Mouse (Mus musculus): ENCODE data around the gene Slc51b.

GRCm38 (mm10) chr9:65371756-65372155 is 51.0 kb downstream of the Slc51b start:
- TF ChIP-seq USF1 (IDR thresholded peaks at IDR 0.05; ENCODE audit: low read depth) (no peak), POLR2A (IDR thresholded peaks at IDR 0.05; ENCODE audit: insufficient read length, low read depth) (no peak), POLR2AphosphoS2 (IDR thresholded peaks at IDR 0.05; ENCODE audit: insufficient read length, low read depth) (no peak), E2F4 (IDR thresholded peaks at IDR 0.05; ENCODE audit: insufficient read depth) (no peak), REST (IDR thresholded peaks at IDR 0.05; ENCODE audit: insufficient read depth, insufficient read length) (no peak), MAX (IDR thresholded peaks at IDR 0.05; ENCODE audit: low read depth) (no peak), CEBPB (IDR thresholded peaks at IDR 0.05; ENCODE audit: insufficient read depth, poor library complexity, severe bottlenecking) (no peak), MYOD1 (IDR thresholded peaks at IDR 0.05; ENCODE audit: control insufficient read depth in 1 of 3, insufficient read length in 2 of 3, low read depth in 2 of 3) (no peak), MYOG (IDR thresholded peaks at IDR 0.05; ENCODE audit: control insufficient read depth in 1 of 3, insufficient read depth in 1 of 3, insufficient read length in 2 of 3, low read depth in 2 of 3) (no peak), TCF3 (IDR thresholded peaks at IDR 0.05; ENCODE audit: insufficient read length, low read depth) (no peak)

Data from myocyte (in vitro differentiated cells).